Mouse (Mus musculus) thymus, postnatal 4 days (tissue): ENCODE results near the gene Usf1.

Experiments used
- DNase-seq: peaks from one replicate; pipeline ENCODE4 v3.0.0; 2021

Usf1 gene

DNA sequence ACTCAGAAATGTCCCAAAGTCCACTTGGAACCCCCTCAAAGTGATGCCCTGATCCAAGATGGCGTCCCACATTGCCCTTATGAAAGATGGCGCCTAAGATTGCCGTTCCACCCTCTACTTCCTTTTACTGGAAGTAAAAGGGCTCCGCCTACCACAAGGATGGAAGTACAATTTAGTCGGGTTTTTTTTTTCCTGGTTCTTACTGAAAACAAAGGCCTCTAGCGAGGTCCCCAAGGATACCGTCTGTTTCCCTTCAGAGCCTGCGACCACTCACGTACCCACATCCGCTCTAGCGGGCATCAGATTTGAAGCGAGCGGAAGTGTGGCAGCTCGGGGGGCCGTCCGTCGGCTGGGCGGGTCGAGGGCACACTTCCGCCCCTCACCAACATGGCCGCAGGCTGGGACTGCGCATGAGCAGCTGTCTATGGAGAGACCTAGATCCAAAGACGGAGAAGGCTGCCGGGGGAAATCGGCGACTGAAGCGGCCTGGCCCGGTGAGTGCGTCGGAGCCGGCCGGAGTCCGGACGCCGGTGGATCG lies at the start of gene Usf1:
Gene Usf1 (plus strand): TSS at position 367 of the 538 bp plus-strand sequence.
- DNase-seq, result peak; percentile 96

DNA sequence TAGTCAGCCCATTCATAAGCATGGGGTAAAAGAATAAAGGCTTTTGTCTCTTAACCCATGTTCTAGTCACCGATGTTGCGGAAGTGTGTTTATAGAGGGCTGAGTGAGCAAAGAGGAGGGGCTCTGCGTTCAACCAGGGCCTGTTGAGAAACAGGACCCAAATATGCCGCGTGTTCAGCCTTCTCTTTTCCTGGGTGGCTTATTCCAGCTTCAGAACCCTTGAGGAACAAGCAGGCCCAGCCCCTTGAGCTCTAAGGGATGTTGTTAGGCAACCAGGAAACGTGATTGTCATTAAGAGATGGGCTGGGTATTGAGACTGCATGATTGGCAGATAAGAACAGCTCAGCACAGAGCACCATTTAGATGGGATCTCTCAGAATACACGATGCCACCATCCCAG lies 45.2 kb upstream of the Usf1 start:
- DNase-seq, result no peak

DNA sequence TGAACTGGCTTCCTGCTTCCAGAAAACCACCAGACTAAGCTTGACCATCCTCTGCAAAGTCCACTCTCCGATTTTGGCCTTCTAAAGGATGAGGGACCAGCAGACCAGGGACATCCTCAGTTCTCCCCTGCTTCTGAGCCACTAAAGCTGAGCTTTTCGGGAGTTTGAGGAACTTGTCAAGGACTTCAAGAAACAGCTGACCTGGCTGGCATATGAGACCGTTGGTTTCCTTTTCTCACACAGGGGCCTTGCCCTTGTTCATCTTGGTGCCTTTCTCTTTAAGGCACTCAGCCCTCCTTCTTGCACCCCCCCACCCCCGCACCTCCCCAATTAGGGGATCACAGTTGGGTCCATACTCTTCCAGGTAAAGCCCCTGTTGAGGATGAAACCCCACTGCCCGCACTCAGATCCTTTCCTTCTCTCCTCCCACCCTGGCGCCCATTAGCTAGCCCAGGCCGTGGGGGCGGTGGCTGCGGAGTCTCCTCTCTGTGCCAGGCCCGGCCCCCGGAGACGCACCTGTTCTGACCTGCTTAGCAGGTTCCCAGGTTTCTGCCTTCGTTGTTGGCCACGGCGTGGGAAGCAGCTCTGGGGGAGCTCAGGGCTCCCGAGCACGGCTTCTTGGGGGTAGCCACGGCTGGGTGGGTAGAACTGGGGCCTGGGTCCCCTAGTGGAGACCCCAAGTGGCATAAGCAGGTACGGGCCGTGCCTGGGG lies 41.1 kb upstream of the Usf1 start, which contains the start of gene Nectin4:
Gene Nectin4 (plus strand): TSS at position 255 of the 712 bp plus-strand sequence.
- no peak for DNase-seq

DNA sequence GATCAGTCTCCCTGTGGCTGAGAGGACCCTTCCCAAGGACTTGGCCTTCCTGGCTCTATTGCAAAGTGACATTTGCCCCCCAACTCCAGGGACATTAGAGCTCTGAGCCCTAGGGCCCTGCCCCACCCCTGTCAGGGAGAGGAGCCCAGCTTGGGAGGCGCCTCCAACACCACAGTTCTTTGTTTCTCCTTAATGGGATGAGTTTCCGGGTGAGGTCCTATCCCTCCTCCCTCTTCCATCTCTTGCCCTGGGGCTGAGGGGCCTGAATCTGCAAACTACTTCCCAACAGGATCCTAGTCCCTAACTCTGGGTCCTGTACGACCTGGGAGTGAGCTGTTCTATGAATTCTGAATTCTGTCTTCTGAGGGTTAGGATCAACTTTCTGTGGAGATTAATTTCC lies 38.2 kb upstream of the Usf1 start:
- no peak for DNase-seq

DNA sequence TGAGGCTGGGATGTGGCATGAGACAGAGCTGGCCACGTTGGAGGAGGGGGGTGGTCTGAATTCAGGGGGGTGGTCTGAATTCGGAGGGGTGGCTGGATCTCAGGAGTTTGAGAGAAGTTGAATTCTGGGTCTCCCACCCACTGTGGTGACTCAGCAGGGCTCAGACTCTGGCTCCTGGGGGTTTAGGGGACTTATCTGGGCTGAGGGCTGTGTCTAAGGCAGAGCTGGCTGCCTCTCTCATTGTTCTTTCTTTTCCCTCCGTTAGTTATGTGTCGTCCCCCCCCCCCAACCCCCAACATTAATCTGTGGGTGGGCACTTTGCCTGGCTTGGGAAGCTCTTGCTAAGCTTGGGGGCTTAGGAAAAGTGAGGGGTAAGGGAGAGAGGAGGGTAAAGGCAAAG lies 37.2 kb upstream of the Usf1 start:
- no peak for DNase-seq

DNA sequence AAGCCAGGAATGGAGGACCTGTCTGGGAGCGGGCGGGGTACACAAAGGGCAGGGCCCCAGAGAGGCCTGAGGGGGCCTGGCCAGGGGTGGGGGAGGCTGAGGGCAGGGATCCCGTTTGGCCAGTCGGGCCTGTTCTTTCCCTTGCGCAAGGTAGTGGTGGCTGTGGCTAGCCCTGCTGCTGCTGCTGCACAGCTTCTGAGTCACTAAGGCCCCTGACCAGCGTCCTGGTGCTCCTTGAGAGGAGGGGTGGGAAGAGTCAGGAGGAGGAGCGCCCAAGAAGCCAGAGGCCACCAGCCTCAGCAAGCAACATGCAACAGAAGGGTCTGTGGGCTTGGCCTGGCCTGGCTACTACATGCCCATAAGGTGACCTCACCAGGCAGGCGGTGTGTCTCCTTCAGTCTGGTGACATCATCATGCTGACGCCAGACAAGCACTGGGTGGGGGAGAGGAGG lies 35.4 kb upstream of the Usf1 start:
- DNase-seq, result no peak

DNA sequence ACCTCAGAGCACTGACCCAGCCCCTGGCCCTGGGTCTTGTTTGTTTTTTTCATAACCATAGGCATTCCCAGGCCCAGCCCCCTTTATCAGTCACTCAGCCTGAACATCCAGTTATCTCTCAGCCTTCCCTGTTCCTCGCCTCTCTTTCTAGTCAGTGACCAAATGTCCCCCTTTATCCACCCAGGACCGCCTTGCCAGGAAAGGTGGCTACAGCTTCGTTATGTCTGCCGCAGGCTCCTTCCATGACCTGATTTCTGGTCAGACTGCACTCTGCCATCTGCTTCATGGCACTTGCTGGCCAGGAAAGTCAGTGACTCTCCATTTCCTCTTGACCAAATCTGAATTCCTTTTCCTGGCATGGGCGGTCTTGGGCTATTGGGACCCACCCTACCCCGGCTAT lies 32.8 kb upstream of the Usf1 start:
- DNase-seq, result no peak

DNA sequence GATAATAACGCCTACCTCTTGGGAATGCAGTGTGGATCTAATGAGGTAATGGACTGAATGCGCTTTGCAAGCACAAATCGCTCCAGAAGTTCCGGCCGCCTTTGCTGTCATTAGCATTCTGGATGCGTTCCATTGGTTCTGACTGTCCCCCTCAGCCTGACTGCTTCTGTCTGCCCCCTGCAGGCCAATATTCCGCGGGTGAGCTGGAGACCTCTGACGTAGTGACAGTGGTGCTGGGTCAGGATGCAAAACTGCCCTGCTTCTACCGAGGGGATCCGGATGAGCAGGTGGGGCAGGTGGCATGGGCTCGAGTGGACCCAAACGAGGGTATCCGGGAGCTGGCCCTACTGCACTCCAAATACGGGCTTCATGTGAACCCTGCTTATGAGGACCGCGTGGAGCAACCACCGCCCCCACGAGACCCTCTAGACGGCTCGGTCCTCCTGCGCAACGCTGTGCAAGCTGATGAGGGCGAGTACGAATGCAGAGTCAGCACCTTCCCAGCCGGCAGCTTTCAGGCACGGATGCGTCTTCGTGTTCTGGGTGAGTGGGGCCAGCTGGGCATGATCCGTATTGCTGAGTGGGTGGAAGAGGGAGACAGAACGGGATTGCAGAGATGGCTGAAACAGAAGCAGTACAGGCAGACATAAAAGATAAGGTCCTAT lies 31.0 kb upstream of the Usf1 start:
- peak; percentile 87 for DNase-seq

DNA sequence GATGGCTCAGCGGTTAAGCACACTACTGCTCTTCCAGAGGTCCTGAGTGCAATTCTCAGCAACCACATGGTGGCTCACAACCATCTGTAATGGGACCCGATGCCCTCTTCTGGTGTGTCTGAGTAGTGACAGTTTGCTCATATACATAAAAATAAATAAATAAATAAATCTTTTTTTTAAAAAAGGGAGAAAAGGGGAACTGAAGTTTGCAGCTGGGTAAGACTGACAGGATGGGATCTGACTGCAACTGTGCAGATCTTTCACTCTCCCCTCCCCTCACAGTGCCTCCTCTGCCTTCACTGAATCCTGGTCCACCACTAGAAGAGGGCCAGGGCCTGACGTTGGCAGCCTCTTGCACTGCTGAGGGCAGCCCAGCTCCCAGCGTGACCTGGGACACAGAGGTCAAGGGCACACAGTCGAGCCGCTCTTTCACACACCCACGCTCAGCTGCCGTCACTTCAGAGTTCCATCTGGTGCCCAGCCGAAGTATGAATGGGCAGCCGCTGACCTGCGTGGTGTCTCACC lies 29.0 kb upstream of the Usf1 start:
- no peak for DNase-seq

DNA sequence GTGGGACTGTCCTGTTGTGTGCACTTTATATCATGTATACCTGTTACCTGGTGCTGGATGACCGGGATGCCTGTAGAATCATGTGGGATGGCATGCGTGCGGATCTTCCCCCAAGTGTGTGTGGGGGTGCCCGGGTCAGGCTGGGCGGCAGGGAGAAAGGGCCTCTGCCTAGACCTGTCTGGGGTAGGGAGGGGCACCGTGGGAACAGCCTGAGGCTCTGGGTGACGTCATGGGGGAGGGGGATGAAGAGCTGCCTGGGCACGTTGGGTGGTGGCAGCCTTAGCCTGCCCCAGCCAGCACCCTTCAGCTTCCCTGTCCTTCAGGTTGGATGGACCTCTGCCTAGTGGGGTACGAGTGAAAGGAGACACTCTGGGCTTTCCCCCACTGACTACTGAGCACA lies 26.8 kb upstream of the Usf1 start:
- DNase-seq, result no peak

DNA sequence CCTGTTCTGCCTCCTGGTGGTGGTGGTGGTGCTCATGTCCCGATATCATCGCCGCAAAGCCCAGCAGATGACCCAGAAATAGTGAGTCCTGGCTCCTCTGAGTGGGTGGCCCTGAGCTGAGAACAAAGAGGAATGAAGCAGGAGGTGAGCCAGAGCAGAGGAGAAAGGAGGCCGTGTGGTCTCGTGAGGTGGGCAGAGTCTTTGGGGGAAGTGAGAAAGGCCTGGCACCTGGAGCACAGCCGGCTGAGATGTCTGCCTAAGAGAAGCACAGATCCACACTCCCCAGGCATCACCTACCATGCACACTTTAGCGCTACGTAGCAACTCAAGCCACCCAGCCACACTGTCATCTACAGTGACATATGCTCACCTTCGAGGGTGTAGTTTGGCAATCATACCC lies 25.9 kb upstream of the Usf1 start:
- no peak for DNase-seq

DNA sequence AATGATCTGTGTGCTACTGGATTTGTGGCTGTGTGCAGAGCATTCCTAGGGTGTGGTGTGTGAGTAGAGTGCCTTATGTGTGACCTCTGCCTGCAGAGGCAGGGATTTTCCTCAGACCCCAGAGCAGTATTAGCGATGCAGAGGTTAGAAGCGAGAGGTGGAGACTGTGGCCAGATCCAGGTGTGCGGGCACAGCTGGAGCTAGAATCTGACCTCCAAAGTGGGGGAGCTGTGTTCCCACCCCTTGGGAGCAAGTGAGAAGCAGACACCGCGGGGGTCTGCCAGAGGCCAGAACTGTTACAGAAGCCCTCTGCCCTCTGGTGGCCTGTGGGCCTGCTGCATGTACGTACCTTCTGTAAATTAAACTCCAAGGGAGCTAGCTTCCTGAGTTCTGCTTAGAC lies 24.0 kb upstream of the Usf1 start:
- peak; percentile 79 for DNase-seq

DNA sequence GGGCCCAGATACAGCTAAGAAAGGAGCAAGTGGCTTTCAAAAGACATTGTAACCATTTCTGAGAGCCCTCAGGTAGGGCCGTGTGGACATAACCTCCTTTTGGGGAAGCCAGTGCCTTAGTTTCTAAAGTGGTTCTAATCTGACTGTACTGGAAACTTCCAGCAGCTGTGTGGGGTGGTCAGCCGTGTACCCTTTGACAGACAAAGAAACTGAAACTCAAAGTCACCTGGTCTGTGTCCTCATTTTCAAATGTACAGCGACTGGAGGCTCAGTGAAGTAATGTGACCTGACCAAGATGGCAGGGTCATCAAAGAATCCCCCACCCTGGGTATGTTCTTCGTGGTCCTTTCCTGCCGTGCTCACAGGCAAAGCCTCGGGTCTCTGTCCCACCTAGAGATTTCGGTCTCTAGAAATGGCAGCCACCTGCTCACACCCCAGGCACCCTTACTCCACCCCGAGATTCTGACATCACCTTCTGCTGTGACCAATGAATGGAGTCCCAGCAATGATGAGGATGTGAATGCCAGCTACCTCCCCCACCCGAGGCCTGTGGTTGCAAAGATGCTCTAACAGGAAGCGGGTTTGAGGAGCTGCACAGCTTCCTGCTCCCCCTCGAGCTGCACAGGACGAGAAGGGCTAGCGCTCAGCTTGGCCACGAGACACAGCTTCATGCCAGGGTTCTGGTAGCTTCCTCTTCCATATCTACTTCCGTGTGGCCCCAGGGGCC lies 22.6 kb upstream of the Usf1 start, which contains the start of gene Arhgap30:
Gene Arhgap30 (plus strand): TSS at position 579 of the 727 bp plus-strand sequence.
- peak; percentile 88 for DNase-seq

DNA sequence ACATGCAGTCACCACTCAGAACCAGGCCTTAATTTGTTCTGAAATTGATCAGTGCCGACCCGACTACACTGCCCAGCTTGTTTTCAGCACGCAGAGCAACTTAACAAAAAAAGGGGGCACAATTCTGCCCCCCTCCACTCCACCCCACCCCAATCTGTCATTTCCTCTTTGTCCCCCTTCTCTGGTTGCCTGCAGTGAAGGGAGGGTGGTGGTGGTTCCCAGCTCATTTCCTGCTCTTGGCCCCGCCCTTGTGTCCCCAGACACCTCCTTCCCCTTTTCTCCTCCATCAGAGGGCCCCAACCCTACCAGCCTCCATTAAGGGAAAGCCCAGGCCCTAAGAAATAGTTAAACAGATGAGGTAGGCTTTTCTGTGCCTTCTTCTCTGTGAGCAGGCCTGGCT lies 21.0 kb upstream of the Usf1 start:
- peak; percentile 80 for DNase-seq

DNA sequence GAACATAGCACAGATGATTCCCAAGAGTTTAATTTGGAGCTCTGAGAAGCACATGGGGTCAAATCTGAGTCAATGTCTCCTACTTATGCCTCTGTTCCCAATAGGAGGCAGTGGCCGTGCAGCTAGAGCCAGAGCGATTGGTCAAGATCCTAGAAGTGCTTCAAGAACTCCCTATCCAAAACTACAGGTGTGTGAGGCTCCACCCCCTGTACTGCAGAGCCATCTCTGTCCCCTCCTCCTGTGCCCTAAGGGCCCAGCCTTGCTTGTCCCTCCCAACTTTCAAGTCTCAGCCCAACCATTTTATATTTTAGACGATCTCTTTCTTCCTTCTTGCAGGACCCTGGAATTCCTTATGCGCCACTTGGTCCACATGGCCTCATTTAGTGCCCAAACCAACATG lies 9.3 kb upstream of the Usf1 start:
- no peak for DNase-seq

DNA sequence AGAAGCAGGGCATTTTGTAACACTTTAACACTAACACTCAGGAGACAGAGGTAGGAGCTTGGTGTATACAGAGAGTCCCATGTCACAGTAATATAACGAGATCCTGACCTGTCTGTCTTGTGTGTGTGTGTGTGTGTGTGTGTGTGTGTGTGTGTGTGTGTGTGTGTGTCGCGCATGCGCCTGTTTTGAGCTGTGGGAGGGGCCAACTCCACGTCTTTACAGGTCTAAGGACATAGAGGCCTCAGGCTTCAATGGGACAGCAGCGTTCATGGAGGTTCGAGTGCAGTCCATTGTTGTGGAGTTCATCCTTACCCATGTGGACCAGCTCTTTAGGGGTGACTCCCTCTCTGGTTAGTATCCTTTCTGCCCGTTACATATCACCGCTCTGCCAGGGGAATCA lies 8.1 kb upstream of the Usf1 start:
- DNase-seq, result no peak

DNA sequence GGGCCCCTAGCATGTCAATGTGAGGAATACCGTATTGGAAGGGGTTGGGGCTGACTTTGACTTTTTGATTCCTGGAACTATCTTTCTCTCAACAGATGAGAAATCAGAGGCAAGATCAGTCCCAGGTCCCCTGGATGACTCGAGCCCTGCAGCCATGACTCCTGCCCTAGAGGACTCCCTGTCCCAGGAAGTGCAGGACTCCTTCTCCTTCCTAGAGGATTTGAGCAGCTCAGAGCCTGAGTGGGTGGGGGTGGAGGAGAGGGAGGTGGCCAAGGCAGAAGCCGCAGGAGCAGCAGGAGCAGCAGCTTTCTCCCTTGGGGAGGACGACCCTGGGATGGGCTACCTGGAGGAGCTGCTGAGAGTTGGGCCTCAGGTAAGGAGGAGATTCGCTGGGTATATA lies 3.9 kb upstream of the Usf1 start:
- DNase-seq, result no peak

DNA sequence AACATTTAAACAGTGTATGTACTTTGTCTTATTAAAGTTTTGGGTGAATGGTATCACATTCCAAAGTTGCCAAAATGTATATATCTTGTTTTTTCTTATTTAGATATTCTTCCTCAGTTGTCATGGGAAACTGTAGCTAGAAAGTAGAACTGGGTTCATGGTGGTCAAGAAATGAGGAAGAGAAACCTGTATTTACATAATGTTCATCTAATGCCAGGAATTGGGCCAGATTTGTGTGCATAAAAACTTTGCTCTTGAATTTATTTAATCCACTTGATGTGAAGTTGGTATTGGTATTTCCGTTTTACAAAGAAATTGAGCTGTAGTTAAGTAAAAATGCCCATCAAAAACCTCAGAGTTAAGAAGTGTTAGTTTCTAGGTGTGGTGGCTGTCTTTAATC lies 882 bp upstream of the Usf1 start:
- DNase-seq, result no peak

DNA sequence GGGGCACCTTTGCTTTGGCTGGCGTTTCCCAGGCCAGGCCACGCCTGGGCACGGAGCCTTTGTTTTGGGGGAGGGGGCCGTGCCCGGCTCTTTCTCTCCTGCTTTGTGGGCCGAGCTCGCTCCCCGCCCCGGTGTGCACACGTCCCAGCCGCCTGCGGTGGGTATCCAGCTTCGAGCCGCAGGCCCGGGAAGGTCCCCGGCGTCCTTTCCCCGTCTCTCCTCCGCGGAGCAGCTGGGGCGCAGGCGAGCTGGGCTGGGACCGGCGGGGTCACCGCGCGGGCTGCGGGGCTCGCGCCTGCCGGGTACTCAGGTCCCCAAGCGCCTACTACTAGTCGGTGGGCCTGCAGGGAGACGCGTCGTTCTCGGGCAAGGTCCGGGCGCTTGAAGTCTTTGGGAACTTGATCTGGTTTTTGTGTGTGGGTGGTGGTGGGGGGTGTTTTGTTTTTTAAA lies 404 bp downstream of the Usf1 start:
- no peak for DNase-seq

DNA sequence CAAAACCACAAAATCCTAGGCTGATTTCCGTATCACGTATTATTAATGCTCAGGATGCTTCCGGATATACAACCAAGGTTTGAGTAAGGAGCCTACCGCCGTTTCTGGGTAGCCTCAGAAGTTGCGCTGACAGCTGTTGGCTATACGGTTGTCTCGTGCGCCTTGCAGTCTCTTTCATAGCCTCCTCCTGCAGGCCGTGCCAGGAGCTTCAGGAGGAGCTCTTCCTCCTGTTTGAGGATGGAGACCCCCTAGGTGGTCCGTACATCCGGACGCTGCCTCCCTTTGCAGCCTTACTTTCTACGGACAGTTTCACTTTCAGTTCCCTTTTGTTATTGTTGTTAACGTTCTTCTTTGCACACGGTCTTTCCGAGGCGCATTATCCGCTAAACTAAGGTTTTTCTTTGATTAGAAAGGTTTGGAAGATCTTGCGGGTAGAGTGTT lies 908 bp downstream of the Usf1 start:
- peak; percentile 65 for DNase-seq

DNA sequence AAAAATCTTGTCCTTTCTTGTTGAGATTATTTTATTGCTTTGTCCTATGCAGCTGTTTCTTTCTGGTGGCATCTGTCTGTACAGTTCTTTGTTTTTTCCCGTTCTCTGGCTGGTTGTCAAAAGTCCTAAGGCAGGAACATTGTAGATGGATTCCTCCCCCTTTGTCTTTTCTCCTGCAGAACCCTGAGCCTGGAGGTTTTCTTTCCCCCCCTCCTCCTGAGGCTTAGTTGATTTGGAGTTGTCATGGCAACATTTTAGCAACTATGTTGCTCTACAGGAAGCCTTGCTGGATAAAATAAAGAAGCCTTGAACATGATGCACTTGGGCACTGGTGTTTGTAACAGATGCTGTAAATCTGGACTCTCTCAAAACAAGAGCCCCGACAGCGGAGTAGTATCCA lies 1.3 kb downstream of the Usf1 start:
- DNase-seq, result no peak

DNA sequence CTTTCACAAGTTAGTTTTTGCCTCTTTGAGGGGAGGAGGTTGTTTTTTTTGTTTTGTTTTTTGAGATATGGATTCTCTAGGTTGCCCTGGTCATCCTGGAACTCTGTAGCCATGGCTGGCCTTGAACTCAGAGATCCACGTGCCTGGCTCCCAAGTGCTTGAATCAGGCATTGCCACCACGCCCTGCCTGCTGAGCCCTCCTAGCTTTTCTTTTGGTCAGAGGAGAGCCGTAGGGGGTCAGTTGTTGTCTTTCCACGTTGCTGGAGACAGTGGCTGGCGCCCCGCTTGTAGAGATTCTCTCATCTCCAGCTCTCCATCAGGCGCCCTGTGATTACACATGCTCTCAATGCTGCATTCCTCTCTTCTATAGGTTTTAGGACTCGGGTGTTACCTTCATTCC lies 2.5 kb downstream of the Usf1 start:
- DNase-seq, result no peak

DNA sequence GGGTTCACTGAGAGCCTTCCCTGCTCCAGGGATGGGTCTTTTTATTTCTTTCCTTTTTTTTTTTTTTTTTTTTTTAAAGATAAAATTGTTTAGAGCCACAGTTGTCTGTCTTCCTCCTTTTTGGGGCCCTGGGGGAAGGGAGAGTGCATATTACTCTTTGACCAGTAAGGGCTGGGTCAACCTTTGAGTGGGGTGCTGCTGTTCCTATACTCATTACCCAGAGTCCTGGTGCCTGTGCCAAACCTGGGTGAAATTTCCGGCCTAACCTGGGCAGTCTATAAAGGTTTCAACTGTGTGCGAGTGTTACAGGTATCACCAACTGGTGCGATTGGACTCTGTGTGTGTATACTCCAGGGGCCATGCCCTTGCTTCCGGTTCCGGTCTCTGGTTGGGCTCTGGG lies 7.5 kb downstream of the Usf1 start, which contains the start of gene Tstd1:
Gene Tstd1 (plus strand): TSS at position 213 of the 400 bp plus-strand sequence.
- DNase-seq, result no peak
